Mouse (Mus musculus) layer of hippocampus, postnatal 36 days (tissue): ENCODE results near the gene Cxcl3. TPM values are rescaled to one million over a fixed set of nuclear protein-coding genes. Genes with fewer than 3 reads are reported as not detected.

Experiments used
- DNase-seq, 2 experiments: peaks; one replicate each; pipeline ENCODE4 v3.0.0; 2022
- total RNA-seq, 2 experiments: library from RNA; stranded (reverse); gene quantifications; 2 replicates each; pipeline ENCODE4 v1.2.3; 2021

Gene Cxcl3
- not detected for total RNA-seq

DNA sequence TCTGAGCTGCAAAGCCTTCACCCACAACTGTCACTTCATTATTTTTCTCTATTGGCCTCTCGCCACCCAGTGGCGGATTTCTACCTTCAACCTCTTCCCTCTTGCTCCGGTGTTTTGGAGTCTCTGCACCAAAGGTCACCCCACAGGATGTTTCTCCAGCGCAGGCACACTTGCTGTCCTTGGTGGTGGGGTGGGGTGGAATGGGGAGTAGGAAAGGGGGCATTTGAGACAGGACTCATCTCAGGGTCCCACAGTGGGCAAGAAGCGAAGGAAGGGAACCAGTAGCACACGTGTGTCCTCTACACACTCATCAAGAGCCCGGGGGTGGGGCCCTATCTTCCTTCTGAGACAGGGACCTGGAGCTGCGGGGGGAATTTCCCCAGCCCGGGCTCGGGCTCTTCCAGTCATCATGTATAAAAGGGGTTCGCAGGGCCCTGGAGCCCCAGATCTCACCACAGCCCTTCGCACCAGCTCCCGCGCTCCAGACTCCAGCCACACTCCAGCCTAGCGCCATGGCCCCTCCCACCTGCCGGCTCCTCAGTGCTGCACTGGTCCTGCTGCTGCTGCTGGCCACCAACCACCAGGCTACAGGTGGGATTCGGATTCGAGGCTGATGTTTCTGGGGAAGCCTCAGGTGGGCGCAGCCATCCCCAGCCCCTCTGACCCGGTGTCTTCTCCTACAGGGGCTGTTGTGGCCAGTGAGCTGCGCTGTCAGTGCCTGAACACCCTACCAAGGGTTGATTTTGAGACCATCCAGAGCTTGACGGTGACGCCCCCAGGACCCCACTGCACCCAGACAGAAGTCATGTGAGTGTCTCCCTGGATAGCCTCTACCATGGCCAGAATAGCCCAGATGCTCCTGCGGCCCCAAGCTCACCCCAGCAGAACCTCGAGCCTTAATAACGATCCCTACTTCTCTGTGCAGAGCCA, at the start of gene Cxcl3:
Gene Cxcl3 (plus strand): TSS at position 445 of the 930 bp plus-strand sequence.
- DNase-seq: peak in 1 of 2 experiments; percentile 2

DNA sequence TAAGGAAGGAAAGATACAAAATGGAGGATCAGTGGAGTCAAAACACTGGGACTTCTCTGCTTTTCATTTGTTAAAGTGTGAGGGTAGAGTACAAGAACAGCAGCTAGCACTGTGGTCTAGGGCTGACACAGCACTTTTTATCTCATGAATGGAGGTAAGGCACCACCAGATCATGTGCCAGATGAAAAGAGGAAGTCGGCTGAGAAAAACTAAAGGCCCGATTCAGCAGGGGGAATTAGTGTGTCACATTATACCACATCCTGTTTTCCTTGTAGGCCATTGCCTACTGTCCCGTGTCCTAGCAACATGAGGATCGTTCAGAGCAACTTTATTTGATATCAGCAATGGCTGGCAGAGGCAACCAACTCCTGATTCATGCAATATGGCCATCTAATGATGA, 43.9 kb upstream of the Cxcl3 start:
- DNase-seq: no peak

DNA sequence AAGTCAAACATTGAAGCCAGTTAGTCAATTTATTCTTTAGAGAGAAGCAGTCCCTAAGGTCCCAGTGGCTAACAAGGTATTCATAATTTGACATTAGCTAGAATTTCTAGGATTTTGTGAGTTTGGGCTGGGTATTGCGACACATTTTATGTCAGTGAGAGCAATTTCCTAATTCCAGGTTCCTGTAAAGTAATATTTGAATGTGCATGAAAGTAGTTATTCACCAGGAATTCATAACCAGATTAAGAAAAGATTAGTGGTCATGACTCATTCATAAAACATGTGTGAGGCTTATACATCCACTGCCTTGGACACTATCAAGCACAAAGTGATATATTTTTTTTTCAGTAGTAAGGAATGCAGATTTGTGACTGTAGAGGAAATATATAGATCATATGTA, 32.0 kb upstream of the Cxcl3 start:
- DNase-seq: no peak

DNA sequence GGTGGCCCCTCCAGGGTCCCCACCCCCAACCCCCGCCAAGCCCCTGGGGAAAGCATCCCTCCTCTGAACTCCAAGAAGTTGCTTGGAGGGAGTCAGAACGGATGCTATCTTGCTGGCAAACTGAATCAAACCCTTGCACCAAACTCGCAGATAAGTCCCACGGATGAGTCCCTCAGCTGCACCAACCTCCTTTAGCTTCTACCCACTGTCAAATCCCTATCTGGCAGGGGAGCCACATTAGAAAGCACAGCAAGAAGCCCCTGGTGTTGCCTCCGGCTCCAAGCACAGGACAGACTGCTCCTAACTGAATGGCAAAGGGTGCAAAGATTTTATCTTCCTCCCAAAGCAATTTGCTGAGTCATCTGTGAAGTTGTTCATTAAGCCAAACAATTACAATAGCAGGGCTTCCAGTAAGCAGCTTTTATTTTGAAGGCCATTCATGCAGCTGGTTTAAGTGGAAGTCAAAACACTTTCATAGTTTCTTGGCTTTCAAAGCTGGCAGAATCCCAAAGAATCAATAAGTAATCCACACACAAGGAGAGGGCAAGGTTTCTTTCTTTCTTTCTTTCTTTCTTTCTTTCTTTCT, 27.8 kb upstream of the Cxcl3 start:
- DNase-seq: no peak

DNA sequence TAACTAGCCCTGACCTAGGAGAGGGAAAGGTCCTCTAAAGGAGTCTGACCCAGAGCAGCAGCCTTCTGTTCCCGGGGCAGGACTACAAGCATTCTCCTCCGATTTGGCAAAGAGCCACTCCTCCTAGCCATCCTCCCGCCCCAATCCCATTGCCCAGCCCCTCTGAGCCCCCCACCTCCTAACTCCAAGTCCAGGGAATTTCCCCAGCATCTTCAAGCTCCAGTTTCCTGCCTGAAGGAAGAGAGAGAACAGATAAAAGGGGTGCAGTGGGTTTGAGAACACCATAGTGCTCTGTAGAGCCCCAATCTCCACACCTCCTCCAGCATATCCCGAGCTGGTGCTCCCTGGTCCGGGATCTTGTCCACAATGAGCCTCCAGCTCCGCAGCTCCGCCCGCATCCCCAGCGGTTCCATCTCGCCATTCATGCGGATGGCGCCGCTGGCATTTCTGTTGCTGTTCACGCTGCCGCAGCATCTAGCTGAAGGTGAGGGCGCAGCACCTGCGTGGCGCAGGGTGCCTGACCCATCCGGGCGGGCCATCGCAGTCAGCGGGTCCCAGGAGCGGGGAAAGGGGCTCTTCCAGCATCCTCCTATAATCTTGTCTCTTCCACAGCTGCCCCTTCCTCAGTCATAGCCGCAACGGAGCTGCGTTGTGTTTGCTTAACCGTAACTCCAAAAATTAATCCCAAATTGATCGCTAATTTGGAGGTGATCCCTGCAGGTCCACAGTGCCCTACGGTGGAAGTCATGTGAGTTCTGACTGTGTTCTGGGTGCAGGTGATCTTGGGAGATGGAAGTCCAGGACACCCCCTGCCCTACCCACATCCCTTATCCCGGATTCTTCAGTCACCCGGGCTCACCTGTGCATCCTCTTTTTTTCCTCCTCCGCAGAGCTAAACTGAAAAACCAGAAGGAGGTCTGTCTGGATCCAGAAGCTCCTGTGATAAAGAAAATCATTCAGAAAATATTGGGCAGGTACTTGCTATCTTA, 26.5 kb upstream of the Cxcl3 start, which contains the start of gene Cxcl5:
Gene Cxcl5 (plus strand): TSS at position 284 of the 989 bp plus-strand sequence.
- DNase-seq: peak in 1 of 2 experiments; percentile 4

DNA sequence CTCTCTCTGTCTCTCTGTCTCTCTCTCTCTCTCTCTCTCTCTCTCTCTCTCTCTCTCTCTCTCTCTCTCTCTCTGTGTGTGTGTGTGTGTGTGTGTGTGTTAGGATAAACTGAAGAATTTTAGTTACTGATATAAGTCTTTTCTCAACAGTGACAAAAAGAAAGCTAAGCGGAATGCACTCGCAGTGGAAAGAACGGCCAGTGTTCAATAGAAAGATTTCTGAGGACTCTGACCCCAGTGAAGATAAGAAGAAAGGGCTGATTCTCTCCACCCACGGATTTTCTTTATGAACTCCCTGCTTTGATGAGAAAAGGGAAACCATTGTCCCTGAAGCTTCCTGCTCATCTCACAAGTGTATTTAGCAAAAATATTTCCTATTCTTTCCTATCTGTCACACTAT, 25.6 kb upstream of the Cxcl3 start:
- no peak for DNase-seq

DNA sequence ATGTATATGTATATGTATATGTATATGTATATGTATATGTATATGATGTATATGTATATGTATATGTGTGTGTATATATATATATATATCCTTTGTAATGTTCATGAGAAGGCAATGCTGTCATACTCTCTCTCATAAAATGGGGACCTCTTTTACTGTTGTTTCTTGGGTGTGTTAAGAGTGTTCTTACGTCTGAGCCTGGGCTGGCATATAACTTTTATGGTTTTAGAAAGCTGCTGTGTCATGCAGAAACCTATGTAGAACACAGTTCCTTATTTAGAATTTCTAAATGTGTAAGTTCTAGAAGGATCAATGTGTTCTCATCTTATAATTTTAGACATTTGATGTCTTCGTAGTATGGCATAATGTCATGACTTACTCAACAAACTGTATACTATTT, 25.1 kb upstream of the Cxcl3 start:
- no peak for DNase-seq

DNA sequence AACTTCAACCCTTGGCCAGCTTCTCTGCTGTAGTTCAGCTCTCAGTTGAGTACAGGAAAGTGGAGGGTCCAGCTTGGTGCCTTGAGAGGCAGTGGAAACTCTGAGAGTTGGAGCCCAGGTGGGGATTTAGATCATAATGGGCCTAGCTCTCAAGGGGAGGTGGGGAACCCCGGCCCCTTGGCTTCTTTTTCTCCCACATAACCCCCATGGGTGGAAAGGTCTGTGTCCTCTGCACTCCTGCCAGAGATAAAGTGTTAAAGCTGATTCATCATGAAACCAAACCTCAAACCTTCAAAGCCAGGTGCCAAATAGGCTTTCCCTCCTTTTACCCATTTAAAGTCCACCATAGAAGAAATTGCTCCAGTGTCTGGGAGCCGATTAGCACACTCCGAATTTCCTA, 24.1 kb upstream of the Cxcl3 start:
- no peak for DNase-seq

DNA sequence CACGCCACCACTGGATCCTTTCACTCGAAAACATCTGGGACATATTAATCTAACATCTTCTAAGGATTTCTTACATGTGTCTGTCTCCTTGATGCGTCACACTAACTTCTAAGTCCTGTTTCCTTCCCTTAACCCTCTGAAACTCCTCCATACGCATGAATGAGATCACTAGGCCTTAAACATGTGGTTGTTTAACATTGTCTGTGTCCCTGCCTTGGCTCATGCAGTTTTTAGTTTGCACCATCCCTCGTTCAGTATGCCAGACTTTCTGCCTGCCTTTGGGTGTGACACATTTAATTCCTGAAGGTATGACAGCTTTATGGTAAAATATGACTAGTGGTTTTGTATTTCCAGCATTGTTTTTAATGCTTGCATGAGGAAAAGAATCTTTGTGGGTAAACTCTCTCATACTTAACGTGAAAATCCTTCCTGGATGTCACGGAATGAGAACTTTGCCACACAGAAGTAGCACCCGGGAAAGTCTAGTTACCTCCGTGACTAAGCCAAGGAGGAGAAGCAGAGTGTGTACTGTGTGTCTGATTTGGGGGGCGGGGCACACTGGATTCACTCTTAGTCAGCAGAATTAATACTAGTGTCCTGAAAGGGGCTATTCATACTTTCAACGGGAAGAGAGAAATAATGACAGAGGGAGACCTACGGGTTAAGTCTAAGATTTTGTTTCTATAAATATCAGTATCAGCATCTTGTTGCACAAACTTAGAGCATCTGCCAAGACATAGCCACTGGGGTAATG, 21.8 kb upstream of the Cxcl3 start:
- no peak for DNase-seq

DNA sequence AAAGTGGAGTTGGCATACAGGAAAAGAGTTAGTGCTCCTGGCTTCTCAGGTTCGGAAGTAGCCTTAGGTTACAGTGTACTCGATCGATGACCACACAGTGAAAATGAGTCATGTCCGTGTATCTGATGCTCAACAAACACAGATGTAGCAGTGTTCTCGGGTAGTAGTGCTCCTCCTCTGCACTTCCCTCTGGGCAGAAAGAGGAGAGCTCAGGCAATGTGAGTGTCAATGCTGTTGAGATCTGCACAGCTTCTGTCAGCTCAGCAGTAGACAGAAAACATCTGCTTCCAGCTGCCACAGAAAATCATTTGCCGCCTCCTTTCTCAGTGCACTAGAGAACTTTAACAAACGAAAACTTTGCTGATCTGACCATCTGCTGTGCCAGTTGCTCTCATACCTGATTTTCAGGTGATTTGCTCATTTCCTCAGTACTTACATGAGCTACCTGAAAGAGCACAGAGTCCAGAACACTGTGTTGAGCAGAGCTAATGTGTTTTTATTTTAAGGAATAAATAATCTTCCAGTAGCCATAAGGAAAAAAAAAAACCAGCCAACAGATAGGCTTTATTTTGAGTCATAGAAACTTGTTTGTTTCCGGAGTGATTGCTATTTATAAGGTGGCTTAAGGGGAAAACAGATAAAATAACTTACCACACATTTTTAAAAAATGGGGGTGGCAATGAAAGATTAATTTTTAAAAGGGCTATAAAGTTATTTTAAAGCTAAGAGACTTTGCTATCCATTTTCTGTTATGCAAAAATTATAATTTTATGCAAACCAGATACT, 19.9 kb upstream of the Cxcl3 start:
- DNase-seq: no peak

DNA sequence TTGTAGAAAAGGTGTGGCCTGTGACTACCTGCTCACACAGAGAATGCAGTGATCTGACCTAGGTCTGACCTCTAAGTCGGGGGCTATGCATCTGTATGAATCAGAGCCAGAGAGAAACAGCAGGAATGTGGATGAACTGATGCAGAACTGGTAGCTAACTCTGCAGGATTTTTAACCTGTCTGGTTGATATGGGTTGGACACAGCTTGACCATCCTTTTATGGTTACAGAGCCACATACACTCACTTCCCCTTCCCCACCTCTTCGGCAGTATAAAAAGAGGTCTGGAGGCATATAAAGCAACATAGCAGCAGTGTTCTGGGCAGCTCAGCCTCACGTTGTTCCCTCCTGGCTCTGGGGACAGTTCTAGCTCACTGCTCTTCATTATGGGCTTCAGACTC, 17.7 kb upstream of the Cxcl3 start, which contains the start of gene Ppbp:
Gene Ppbp (plus strand): TSS at position 301 of the 400 bp plus-strand sequence.
- no peak for DNase-seq

DNA sequence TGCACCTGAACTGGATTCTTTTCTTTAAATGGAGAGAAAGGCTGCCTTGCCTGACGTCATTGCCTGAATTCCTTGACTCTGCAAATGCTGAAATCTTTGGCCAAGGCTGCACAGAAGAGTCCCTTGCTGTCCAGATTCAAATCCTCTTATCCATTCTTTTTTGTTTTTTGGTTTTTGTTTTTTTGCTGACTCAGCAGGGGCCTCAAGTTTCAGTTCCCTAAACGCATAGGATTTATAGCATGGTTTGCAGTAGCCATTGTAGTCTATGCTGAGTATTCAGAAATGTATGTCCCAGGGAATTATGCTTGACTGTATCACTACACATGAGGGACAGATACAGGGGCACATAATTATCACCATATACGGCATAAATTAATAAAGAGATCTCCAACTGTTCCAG, 14.5 kb upstream of the Cxcl3 start:
- no peak for DNase-seq

DNA sequence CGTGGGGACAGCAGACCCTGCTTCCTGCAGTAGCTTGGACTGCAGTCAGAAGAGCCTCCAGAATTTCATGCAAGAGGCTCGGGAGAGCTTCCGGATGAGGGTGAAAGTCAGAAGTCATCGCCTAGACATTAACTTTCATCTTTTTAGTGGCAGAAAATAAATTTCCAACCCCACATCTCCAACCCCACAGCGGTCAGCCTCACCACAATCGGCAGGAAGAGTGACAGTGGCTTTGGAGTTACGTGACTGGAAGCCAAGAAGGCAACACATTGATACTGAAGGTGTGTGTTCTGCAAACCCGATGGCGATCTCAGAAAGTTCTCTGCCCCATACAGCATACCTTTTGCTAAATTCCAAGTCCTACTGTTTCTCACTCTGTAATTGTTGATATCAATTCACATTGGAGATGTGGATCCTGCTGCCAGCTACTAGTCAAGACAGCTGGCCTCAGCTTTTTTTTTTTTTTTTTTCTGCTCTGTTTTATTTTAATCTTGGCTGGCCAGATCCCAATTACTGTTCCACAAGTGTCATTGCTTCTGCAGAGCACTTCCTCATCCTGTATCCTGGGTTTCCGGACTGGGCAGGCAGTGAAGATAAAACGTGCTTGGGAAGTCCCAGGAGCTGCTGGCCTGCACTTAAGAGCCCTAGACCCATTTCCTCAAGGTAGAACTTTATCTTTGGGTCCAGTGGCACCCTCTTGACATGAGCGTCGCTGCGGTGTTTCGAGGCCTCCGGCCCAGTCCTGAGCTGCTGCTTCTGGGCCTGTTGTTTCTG, 13.8 kb upstream of the Cxcl3 start, which contains the start of gene Pf4:
Gene Pf4 (plus strand): TSS at position 556 of the 774 bp plus-strand sequence.
- no peak for DNase-seq

DNA sequence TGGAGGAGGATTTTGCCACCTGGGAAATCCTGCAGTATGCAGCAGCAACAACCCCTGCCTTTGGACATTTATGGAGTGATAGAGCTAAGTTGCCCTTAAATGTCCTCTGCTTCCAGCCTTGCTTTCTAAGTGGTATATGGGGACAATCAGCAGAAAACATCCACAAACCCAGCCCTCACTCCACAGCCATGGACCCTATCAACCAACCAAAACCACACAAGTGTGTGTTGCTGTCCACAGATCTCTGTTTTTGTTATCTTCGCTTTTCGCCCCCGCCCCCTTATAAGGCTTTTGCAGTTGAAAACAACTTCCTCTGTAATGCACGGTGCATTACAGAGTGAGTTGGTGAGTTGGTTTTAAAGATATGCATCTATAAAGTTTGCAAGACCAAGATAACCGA, 10.3 kb upstream of the Cxcl3 start:
- no peak for DNase-seq

DNA sequence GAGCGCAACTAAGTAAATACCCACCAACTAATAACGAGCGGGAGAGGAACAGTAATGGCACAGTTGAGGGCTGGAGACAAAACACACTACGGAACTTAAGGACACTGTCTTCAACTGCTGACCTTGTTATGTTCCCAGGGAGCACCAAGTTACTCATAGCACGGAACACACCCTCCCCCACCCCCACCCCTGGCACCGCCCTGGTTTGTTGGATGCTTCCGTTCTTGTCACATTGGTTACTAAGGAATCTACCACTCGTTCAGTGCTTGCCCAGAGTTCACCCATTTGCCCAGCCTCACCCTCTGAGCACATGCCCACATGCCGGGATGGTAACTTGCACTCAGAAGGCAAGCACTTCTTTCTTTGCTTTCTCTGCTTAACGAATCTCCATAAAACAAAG, 8.3 kb upstream of the Cxcl3 start:
- DNase-seq: no peak

DNA sequence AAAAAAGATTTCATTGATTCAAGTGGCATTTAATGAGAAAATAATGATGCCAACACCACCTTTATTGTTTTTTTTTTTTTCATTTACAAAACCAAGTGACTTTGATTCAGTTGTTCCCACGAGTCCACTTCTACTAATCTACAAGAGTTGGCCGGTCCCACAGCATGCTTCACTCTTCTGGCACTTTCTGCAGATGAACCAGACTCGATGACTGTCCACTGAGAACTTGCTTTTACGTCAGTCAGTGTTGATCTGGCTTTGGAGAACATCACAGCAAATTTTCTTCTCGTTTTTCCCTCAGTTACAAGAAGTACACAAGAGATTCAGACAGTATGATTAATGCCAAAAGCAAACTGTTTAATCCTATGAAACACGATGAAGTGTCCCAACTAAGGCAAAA, 7.0 kb upstream of the Cxcl3 start:
- DNase-seq: no peak

DNA sequence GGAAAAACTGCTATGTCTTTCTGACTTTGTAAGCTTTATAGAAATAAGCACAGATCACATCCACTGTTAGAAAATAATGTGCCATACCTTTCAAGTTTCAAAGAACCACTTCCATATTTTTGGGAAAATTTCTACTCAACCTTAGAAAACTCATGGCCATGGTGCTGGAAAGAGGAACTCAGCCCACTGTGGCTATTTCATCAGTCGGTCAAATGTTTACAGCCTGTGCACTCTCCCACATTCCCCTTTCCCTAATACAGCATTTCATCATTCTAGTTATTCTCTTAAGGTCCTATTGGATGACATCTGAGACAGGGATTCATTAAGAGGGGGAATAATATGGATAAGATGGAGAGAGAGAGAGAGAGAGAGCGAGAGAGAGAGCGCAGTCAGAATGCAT, 2.2 kb upstream of the Cxcl3 start:
- DNase-seq: no peak

DNA sequence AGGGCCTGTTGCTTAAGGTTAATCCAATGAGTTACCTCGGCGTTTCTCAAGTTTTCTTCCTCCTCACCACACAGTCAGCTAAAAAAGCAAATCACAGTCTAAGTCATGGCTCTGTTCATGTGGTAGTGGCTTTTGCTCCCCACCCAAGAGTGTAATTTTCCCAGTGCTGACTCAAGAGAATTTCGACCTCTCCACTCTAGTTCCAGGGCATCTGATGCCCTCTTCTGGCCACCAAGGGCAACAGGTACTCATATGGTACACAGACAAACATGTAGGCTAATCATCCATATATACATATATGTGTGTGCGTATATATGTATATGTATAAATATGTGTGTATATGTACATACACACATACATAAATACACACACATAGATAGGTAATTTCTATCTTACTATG, 2.2 kb downstream of the Cxcl3 start:
- DNase-seq: no peak

DNA sequence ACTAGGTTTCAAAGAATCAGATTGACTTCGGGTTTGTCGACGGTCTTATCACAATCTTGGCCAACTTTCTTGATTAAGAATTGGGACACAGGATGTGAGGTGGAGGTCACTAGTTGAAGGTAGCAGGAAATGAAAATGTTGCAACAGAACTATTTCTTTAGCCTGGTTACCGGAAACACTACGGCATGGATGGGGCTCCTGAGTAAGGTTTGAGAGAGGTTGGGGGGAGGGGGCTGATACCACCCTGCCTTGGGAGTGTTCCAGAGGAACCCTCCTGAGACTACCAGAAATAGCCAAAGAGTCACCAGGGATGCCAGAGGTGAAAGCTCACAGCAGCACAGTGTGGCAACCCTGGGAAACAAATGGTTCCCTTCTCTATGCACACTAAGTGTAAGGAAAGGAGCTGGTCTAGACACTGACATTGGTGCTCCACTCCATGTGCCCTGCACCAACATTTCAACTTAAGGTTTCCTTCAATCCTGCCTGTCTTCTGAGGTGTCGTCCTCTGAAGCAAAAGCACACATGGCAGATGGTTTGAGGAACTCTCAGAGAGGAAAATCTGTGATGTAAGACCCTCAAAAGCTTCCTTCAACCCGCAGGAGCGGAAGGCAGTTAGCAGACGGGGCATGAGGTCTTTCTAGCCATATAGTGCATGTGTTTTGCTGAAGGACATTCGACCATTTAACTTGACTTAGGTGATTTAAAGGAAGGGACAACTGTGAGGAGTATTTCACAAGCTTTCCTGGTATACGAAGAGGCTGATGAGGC, 3.6 kb downstream of the Cxcl3 start:
- no peak for DNase-seq
